Mouse (Mus musculus) hindbrain, embryonic 11.5 days (tissue): Measurements from ENCODE around the gene Gstp3. TPM values are rescaled to one million over a fixed set of nuclear protein-coding genes. Genes with fewer than 3 reads are reported as not detected.

ENCODE experiments used
- ATAC-seq: fragments of 200-750 bp; cut with Nextera tagmentation; 2 replicates; pipeline ENCODE4 v1.8.0; 2017; ENCODE audit warnings: mild to moderate bottlenecking, moderate TSS enrichment, moderate library complexity; ENCODE audit not compliant: low FRiP score
- DNase-seq: peaks from one replicate; pipeline ENCODE4 v3.0.0-alpha.2; 2015; ENCODE audit warnings: low spot score
- H3K27ac ChIP-seq: fragments of 300-500 bp; sonication (generic); 2 replicates; pipeline ENCODE4 v1.5.1; 2014; ENCODE audit warnings: mild to moderate bottlenecking, low read depth, low read length
- H3K27me3 ChIP-seq: fragments of 300-500 bp; sonication (generic); 2 replicates; pipeline ENCODE4 v1.6.1; 2014; ENCODE audit warnings: mild to moderate bottlenecking, low read length, moderate library complexity, mixed read lengths; ENCODE audit not compliant: control insufficient read depth, insufficient read depth
- H3K36me3 ChIP-seq: fragments of 300-500 bp; sonication (generic); 2 replicates; pipeline ENCODE4 v1.6.1; 2014; ENCODE audit warnings: mild to moderate bottlenecking, low read length, moderate library complexity, mixed read lengths; ENCODE audit not compliant: control insufficient read depth, insufficient read depth
- H3K4me1 ChIP-seq: fragments of 300-500 bp; sonication (generic); replicated peaks from 2 replicates; pipeline ENCODE4 v1.6.1; 2014; ENCODE audit warnings: low read length, mixed read lengths; ENCODE audit not compliant: control insufficient read depth, insufficient read depth
- H3K4me2 ChIP-seq: fragments of 300-500 bp; sonication (generic); replicated peaks from 2 replicates; pipeline ENCODE4 v1.6.1; 2014; ENCODE audit warnings: mild to moderate bottlenecking, low read depth, low read length
- H3K4me3 ChIP-seq: fragments of 300-500 bp; sonication (generic); 2 replicates; pipeline ENCODE4 v1.5.1; 2014; ENCODE audit warnings: low read depth, low read length
- H3K9ac ChIP-seq: fragments of 300-500 bp; sonication (generic); 2 replicates; pipeline ENCODE4 v1.6.1; 2014; ENCODE audit warnings: low read depth, low read length
- H3K9me3 ChIP-seq: fragments of 300-500 bp; sonication (generic); 2 replicates; pipeline ENCODE4 v1.6.1; 2016; ENCODE audit warnings: low read length; ENCODE audit not compliant: control insufficient read depth
- WGBS: fragments of 180-500 bp; shearing (Covaris S2); extraction: QIAGEN DNeasy Blood & Tissue Kit; methylation state at CpG from one replicate; pipeline ENCODE4 v1.1.7; 2014; 5-methylcytosine and 5-hydroxymethylcytosine counted together
- polyA plus RNA-seq: library from polyadenylated mRNA; unstranded; fragments of >200 nt; fragmentation: Nextera tagmentation; extraction: Ambion mirVana; gene quantifications from 2 replicates; pipeline ENCODE4 v1.2.1, GENCODE M21; 2014

The Gstp3 gene
- polyA plus RNA-seq, 1 experiment from 2014 or later: not detected

DNA sequence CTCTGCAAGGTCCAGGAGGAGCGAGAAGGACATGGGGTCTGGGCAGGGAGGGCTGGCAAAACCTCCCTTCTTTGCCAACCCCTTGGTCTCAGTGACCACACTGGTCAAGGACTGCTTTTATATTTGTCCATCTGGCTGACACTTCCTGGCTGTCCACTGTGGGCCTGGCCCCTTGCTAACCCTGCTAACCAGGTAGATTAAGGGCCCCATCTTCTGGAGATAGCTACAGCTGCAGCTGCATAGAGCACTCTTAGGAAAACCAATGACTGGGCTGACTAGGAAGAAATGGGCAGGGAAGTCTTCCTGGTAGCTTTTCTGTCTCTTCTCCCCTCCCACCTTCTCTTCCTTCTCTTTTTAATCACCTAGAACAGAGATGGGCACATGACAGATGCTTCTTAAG, 25.6 kb upstream of the Gstp3 start:
- Histone ChIP-seq H3K4me2 (no peak overlapping the region), H3K4me1 (no peaks in the 10 kb centered on the region), H3K36me3 (no peaks in the 10 kb centered on the region), H3K27me3 (no peaks in the 10 kb centered on the region), H3K9me3 (no peaks in the 10 kb centered on the region), H3K4me3 (no peak overlapping the region), H3K9ac (no peak overlapping the region), H3K27ac (no peak overlapping the region)
- no peak for ATAC-seq
- WGBS: 85% methylated on average over 1 of the region's 1 CpGs
- DNase-seq: no peak

DNA sequence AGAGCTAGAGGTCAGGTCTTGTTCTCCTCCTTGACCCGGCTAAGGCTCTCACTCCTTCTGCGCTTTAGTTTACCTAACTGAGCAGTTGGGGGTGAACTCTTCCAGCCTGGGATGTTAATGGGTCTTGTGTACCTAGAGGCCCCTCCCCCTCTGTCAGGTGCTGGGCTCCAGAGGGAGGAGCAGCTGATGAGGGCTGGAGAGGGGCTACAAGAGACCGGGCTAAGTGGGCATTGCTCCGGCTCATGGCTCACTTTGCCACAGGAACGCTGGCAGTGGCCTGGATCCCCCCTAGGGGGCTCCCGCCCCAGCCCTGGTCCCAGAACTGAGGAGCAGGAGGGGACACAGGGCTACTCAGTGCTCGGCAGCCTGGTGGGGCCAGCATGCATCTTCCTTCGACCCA, 24.5 kb upstream of the Gstp3 start:
- DNase-seq (no peak), ATAC-seq (no peak)
- H3K4me3 ChIP-seq: no peak overlapping the region
- no peaks in the 10 kb centered on the region for H3K4me1 ChIP-seq
- H3K4me2 ChIP-seq: no peak overlapping the region
- H3K27me3 ChIP-seq: no peaks in the 10 kb centered on the region
- WGBS: 28% methylated on average over 8 of the region's 8 CpGs
- no peaks in the 10 kb centered on the region for H3K36me3 ChIP-seq
- no peak overlapping the region for H3K9ac ChIP-seq
- no peaks in the 10 kb centered on the region for H3K9me3 ChIP-seq
- H3K27ac ChIP-seq: no peak overlapping the region

DNA sequence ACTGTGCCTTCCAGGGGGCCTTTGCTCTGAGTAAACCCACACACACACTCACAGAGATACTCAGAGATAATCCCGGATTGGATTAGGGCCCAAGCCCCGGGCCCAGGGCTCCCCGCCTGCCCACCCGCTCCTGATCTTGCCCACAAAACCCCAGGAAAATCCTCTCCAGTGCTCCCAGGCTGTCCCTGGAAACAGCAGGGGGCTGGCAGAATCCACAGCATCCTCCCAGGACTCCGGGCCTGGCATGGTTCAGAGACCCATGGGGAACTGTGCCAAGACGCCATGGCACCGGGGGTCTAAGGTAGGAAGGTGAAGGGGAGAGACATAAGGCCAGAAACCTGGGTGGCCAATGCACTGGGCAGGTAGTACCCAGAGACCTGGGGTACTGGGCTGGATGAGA, 23.9 kb upstream of the Gstp3 start:
- Histone ChIP-seq H3K4me3 (no peak overlapping the region), H3K36me3 (no peaks in the 10 kb centered on the region), H3K9me3 (no peaks in the 10 kb centered on the region), H3K4me1 (no peaks in the 10 kb centered on the region), H3K9ac (no peak overlapping the region), H3K27ac (no peak overlapping the region), H3K27me3 (no peaks in the 10 kb centered on the region), H3K4me2 (no peak overlapping the region)
- 75% methylated on average over 7 of the region's 7 CpGs for WGBS
- ATAC-seq: no peak
- DNase-seq: no peak

DNA sequence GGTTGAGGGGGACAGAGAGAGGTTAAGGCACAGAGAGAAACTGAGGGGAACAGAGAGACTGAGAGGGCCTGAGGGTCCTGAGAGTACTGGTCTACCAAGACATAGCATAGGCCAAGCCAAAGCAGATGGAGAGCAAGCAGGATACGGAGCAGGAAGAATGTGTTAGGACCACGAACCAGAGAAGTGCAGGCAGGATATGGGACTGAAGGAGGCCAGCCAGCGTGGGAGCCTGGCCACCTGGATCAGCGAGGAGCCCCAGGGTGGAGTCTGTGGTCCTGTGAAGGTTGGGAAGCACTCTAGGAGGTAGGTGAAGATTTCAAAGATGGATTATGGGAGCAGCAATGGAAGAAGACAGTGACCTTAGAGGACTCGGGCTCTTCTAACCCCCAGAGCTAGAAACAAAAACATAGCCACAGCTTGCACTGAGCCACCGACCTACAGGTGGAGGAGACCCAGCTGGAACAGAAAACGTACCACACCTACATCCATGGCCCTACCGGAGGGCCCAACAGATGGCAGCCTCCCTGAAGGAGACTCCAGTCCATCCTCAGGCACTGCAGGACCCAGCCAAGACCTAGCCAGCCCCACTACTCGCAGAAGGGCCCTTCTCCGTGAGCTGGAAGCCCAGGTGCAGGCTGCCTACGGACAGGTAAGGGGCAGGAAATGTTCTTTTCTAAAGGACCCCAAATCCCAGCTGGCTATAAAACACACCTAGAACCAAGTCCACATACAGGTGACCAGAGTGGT, 23.0 kb upstream of the Gstp3 start:
- no peak overlapping the region for H3K27ac ChIP-seq
- H3K9ac ChIP-seq: no peak overlapping the region
- DNase-seq: no peak
- no peak for ATAC-seq
- H3K4me1 ChIP-seq: no peaks in the 10 kb centered on the region
- no peak overlapping the region for H3K4me2 ChIP-seq
- no peak overlapping the region for H3K4me3 ChIP-seq
- 82% methylated on average over 11 of the region's 11 CpGs for WGBS
- no peaks in the 10 kb centered on the region for H3K9me3 ChIP-seq
- H3K36me3 ChIP-seq: no peaks in the 10 kb centered on the region
- no peaks in the 10 kb centered on the region for H3K27me3 ChIP-seq

DNA sequence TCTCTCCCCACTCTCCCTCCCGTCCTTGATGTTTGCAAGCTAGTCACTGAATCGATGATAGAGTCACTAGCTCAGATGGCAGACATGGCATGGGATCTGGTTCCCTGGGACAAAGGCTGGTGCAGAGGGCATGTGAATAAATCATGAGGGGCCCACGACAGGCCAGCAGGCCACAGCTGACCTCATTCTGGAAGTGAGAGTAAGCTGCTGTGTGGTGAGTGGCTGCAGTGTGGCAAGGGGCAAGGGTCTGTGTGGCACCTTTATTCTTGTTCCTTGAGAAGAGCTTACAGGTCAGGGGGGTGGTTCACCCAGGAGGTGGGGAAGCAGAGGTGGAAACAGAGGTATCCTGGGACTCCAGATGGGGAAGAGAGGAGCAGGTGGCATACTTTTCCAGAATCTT, 22.0 kb upstream of the Gstp3 start, which contains the start of gene Cabp2:
Gene Cabp2, plus strand, starts transcription at position 185 of the 400 bp plus-strand sequence.
- H3K4me2 ChIP-seq: no peak within 1 kb of the TSS
- no peaks in the 10 kb centered on the region for H3K27me3 ChIP-seq
- no peaks in the 10 kb centered on the region for H3K9me3 ChIP-seq
- H3K9ac ChIP-seq: no peak within 1 kb of the TSS
- H3K4me3 ChIP-seq: no peak within 1 kb of the TSS
- DNase-seq (no peak), ATAC-seq (no peak)
- no peaks in the 10 kb centered on the region for H3K36me3 ChIP-seq
- no peaks in the 10 kb centered on the region for H3K4me1 ChIP-seq
- 66% methylated on average over 3 of the region's 3 CpGs for WGBS
- no peak within 1 kb of the TSS for H3K27ac ChIP-seq

DNA sequence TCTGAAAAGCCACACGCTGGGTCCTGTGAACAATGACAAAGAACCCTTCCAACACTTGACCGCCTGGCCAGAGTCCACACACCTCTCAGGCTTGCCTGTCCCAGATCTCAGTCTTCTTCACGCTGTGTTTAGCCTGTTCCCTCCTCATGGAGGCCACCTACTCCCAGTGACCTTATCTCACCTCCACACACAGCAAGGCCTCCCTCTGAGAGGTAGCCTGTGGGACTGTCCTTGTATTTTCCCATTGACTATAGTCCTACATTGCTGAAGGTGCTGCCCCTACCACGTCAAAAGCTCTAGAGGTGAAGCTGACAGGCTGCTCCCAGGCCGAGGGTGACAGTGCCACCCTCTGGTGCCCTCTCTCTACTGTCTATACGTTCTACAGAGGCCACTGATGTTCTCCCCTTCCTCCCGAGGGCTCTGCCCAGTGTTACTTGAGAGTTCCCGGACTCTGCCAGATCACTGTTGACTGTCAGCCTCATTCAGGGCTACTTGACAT, 21.2 kb upstream of the Gstp3 start:
- H3K4me3 ChIP-seq: no peak overlapping the region
- no peak for DNase-seq
- H3K36me3 ChIP-seq: no peaks in the 10 kb centered on the region
- 67% methylated on average over 8 of the region's 8 CpGs for WGBS
- no peaks in the 10 kb centered on the region for H3K4me1 ChIP-seq
- no peak overlapping the region for H3K4me2 ChIP-seq
- H3K27ac ChIP-seq: no peak overlapping the region
- ATAC-seq: no peak
- H3K9me3 ChIP-seq: no peaks in the 10 kb centered on the region
- no peak overlapping the region for H3K9ac ChIP-seq
- H3K27me3 ChIP-seq: no peaks in the 10 kb centered on the region

DNA sequence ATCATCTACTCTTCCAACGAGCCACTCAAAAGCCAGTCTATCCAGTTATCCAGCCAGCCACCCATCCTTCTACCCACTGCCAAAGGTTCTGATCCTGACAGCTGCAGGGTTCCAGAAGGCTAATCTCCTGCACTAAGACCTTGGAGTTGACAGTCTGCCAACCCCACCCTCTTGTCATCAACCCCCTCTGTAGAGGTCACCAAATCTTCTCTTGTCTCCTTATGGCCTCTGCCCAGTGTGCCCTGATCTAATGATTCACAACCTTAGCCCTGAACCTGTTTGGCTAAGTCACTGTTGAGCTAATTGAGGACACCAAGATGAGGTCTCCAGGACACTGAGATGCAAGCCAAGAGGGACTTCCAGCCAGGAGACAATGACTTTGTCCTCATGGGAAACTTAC, 20.2 kb upstream of the Gstp3 start:
- Histone ChIP-seq H3K4me2 (no peak overlapping the region), H3K4me3 (no peak overlapping the region), H3K27me3 (no peaks in the 10 kb centered on the region), H3K4me1 (no peaks in the 10 kb centered on the region), H3K27ac (no peak overlapping the region), H3K9me3 (no peaks in the 10 kb centered on the region), H3K36me3 (no peaks in the 10 kb centered on the region), H3K9ac (no peak overlapping the region)
- ATAC-seq (no peak), DNase-seq (no peak)
- 94% methylated on average over 1 of the region's 1 CpGs for WGBS

DNA sequence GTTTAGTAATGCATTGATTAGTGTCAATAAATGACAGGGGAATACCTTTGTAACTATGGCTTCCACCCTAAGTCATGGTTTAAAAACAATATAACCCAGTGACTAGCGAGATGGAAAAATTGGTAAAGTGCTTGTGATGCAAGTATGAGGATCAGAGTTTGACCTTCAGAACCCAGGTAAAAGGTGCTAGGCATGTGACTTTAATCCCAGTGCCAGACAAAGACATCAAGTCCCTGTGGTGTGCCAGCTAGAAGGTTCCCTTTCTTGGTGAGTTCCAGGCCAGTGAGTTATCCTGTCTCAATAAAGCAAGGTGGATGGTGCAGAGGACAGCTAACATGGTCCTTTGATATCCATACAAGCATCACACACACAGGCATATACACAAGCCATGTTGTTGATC, 16.2 kb upstream of the Gstp3 start:
- WGBS: 78% methylated on average over 1 of the region's 1 CpGs
- H3K27me3 ChIP-seq: no peaks in the 10 kb centered on the region
- no peak overlapping the region for H3K4me2 ChIP-seq
- no peaks in the 10 kb centered on the region for H3K36me3 ChIP-seq
- H3K4me3 ChIP-seq: no peak overlapping the region
- no peak overlapping the region for H3K27ac ChIP-seq
- H3K4me1 ChIP-seq: no peaks in the 10 kb centered on the region
- H3K9me3 ChIP-seq: no peaks in the 10 kb centered on the region
- ATAC-seq: no peak
- no peak for DNase-seq
- H3K9ac ChIP-seq: no peak overlapping the region

DNA sequence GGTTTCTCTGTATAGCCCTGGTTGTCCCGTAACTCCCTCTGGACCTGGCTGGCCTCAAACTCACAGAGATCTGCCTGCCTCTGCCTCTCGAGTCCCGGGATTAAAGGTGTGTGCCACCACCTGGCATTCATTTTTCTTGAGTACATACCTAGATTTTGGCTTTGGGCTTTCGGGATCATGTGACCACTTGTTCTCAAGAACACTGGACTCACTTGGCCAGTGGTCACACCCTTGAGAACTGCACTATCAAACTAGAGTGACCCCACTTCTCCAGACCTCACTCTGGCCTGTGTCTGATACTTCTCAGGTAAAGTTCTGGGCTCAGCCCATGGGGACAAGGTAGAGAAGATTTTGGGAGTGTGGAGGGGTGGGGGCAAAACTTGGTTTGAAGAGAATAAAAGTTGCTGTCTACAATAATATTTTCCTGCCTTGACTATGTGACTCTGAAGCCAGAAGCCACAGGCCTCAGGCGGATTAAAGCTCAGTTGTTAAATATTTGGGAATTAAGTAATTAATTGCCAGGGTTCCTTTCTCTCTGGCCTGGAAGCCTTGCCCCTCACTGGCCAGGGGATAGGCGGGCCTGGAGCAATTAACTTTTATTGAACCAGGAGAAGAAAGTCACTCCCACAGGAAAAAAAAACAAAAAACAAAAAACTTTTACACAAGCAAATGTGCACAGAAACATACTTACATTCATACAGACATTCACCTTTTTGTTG, 13.5 kb upstream of the Gstp3 start:
- ATAC-seq: no peak
- no peak overlapping the region for H3K4me3 ChIP-seq
- no peak overlapping the region for H3K4me2 ChIP-seq
- H3K27me3 ChIP-seq: no peaks in the 10 kb centered on the region
- DNase-seq: no peak
- no peak overlapping the region for H3K9ac ChIP-seq
- H3K36me3 ChIP-seq: no peaks in the 10 kb centered on the region
- H3K9me3 ChIP-seq: no peaks in the 10 kb centered on the region
- no peak overlapping the region for H3K27ac ChIP-seq
- H3K4me1 ChIP-seq: no peaks in the 10 kb centered on the region
- 80% methylated on average over 6 of the region's 6 CpGs for WGBS
